ENCODE assay signal across 8 mouse cellular contexts in the genomic region with DNA sequence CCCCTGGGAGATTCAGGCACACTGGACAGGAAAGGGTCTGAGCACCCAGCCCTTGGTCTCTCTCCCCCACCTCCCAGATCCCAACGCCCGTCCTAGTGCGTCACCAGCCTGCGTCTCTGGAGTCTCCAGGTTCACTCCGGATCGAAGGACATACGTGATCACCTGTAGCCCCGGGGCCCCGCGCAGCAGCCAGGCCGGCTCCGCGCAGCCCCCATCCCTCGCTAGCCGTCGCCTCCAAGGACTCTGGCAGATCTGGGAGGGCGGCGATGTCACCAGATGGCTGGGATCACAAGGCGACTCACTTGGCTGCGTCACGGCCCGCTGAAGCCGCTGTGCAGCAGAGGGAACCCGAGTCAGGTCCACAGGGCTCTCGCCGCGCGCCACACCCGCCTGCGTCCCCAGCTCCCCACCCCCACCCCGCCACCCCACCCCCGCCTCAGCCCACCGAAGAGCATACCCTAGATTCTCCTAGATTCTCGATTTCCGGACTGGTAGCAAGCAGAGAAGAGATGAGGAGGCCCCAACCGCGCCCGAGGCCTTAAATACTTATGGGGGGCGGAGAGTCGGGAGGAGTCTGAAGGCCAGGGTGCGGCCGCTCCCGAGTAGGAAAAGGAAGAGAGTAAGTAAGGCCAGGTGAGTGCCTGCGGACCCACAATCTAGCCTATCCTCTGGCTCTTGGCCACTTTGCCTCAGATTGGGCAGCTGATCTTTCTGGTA. TPM values are rescaled to one million over a fixed set of nuclear protein-coding genes. Genes with fewer than 3 reads are reported as not detected.
A peak's percentile ranks its signal among the peaks of the same experiment; 100 is the strongest.
DNase-seq lines count a peak whose midpoint lies in the region; ATAC-seq and TF ChIP-seq lines count a peak whose summit lies in the region.

No protein-coding gene starts in this region.

- H3K4me1 ChIP-seq in lung, embryonic 14.5 days (ENCODE audit: insufficient read depth) = peaks cover 5% of the 10 kb centered on the region; the same call in 1 of the 2 replicates

- peak overlapping the region; percentile 79 for H3K4me2 ChIP-seq in lung, embryonic 14.5 days

- no peak for TF ChIP-seq CTCF in lung, embryonic 14.5 days (IDR thresholded peaks at IDR 0.05; ENCODE audit: low read depth)

- H3K36me3 ChIP-seq in lung, embryonic 14.5 days (ENCODE audit: insufficient read depth) = no peaks in the 10 kb centered on the region

- H3K27ac ChIP-seq in lung, embryonic 14.5 days (ENCODE audit: low read depth) = peak overlapping the region; percentile 65

- peak; percentile 90 for DNase-seq in R1 (ENCODE audit: low read depth, low spot score)
- peak; percentile 59 for DNase-seq in cerebellum, adult 8-10 months
- DNase-seq in heart, postnatal 4 days = peak; percentile 69
- peak; percentile 39 to 52 for DNase-seq in layer of hippocampus, adult 8-10 months (ENCODE audit: low spot score in 2 of 2)
- peak; percentile 81 for DNase-seq in lung, embryonic 14.5 days
- peak; percentile 67 for DNase-seq in ovary, postnatal 36 days (ENCODE audit: low spot score)

- H3K4me3 ChIP-seq in lung, embryonic 14.5 days (ENCODE audit: low read depth, low read length) = peak overlapping the region; percentile 64

- peak; percentile 81 for ATAC-seq in frontal cortex, adult (ENCODE audit: low TSS enrichment)
- ATAC-seq in lung, embryonic 14.5 days (ENCODE audit: insufficient read depth) = peak; percentile 93
- ATAC-seq in monocyte, adult 5-6 weeks (replicated peaks; ENCODE audit: insufficient number of reproducible peaks, low FRiP score, low TSS enrichment, poor library complexity, severe bottlenecking) = no peak

- H3K9ac ChIP-seq in lung, embryonic 14.5 days = peak overlapping the region; percentile 79

- WGBS in lung, embryonic 14.5 days = 1% methylated on average over 44 of the region's 44 CpGs

- no peaks in the 10 kb centered on the region for H3K9me3 ChIP-seq in lung, embryonic 14.5 days (ENCODE audit: low read depth, low read length)

- no peaks in the 10 kb centered on the region for H3K27me3 ChIP-seq in lung, embryonic 14.5 days (ENCODE audit: insufficient read depth, low read length)

RNA-seq across cellular contexts. Expression of gene Nqo2, which starts 28.9 kb away (rescaled TPM):
- total RNA-seq in heart, postnatal 4 days (2021) = 10 to 100 TPM; 21.6 to 23.9 TPM
- 1 to 10 TPM; 5.8 to 9.3 (median 7.3) TPM for total RNA-seq in layer of hippocampus, adult 8-10 months (2022)
- polyA plus RNA-seq in lung, embryonic 14.5 days (2014; fragmentation: Nextera tagmentation; extraction: Ambion mirVana) = 31.2 and 35.1 TPM in 2 replicates
- total RNA-seq in monocyte, adult 5-6 weeks (2017) = 23.0 to 32.6 TPM (median 30.4 TPM) in 3 replicates

RNA-seq across cellular contexts. Expression of gene Serpinb6c, which starts 30.1 kb away (rescaled TPM):
- total RNA-seq in heart, postnatal 4 days (2021) = under 1 TPM; 0.20 to 0.29 TPM
- under 1 TPM in 3 of 4 experiments, not detected in 1; 0.36 to 0.71 (median 0.57) TPM for total RNA-seq in layer of hippocampus, adult 8-10 months (2022)
- not detected in 2 replicates for polyA plus RNA-seq in lung, embryonic 14.5 days (2014; fragmentation: Nextera tagmentation; extraction: Ambion mirVana)
- not detected in 3 replicates for total RNA-seq in monocyte, adult 5-6 weeks (2017)
